Mouse (Mus musculus): ENCODE results near the gene AC161166.1.

DNA sequence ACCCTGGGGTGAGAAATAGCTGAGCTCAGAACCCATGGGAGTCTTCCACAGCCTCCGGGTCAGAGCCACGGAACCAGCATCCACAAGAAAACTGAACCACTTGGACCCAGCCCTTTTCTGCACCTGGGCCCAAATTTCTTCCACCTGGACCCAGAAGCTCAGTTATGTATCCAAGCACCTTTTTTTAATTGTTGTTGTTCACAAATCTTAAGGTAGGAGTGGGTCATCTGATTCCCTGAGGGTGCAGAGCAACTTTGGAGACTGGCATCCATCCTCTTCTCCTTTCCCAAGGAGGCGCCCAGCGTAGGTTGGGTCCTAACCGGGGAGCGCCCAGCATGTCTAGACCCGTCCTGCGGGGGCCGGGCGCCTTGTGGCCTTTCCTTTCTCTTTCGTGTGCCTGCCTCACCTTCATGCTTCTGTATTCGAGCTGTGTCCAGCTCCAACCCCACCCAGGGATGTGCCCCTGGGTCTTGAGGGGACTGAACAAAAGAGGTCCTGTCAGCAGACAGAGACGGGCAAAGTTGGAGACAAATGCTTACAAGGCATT, 33.9 kb upstream of the AC161166.1 start, which contains the start of the genes Pinlyp and Xrcc1:
- TF ChIP-seq CTCF (IDR thresholded peaks at IDR 0.05; ENCODE audit: control insufficient read depth, insufficient read depth, low read length) (no peak), POLR2A (IDR thresholded peaks at IDR 0.05; ENCODE audit: borderline replicate concordance, control insufficient read depth, low read depth, low read length) (no peak)

All from bone marrow, adult 2 months (tissue).